Mouse (Mus musculus): ENCODE data around the gene Samd4b. TPM values are rescaled to one million over a fixed set of nuclear protein-coding genes. Genes with fewer than 3 reads are reported as not detected.
A peak's percentile ranks its signal among the peaks of the same experiment; 100 is the strongest.
"Not testable (repeated sequence)": the region's sequence is repeated elsewhere in the genome, so short reads cannot be mapped to it uniquely, and the experiment has no call there.

The Samd4b gene
- total RNA-seq, 2 experiments from 2014 or later = 67.8 to 80.1 TPM

GRCm38 (mm10) chr7:28418096-28418670 lies 179.8 kb downstream of the Samd4b start:
- DNase-seq (ENCODE audit: low spot score in 2 of 2) = no peak

DNA sequence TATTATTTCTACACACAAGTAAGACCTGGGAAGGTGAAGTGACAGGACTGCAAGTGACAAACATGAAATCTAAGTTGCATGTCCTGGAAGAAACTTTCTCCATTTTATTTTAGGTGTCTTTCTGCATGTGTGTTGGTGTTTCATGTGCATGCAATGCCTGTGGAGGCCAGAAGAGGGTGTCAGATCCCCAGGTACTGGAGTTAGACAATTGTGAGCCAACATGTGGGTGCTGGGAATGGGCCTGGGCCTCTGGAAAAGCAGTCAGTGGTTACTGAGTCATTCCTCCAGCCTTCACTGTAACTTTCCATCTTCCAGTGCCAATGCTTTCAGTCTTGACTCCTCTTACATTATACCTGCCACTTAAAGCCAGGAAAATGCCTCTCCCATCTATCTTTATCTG lies 180.6 kb downstream of the Samd4b start:
- DNase-seq (ENCODE audit: low spot score in 2 of 2) = no peak

DNA sequence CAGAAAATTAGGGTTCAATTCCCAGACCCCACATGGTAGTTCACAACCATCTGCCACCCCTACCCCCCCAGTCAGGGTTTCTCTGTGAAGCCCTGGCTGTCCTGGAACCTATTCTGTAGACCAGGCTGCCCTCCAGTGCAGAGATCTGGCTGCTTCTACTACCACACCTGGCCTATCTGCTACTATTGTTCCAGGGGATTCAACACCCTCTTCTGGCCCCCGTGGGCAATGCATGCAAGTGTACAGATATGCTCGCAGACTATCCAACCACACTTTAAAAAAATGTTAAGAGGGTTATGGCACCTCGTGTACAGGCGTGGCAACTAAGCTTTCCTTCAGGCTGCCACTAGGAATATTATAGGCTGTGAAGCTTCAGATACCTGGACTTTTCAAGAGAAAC lies 185.1 kb downstream of the Samd4b start:
- DNase-seq (ENCODE audit: low spot score in 2 of 2) = no peak

DNA sequence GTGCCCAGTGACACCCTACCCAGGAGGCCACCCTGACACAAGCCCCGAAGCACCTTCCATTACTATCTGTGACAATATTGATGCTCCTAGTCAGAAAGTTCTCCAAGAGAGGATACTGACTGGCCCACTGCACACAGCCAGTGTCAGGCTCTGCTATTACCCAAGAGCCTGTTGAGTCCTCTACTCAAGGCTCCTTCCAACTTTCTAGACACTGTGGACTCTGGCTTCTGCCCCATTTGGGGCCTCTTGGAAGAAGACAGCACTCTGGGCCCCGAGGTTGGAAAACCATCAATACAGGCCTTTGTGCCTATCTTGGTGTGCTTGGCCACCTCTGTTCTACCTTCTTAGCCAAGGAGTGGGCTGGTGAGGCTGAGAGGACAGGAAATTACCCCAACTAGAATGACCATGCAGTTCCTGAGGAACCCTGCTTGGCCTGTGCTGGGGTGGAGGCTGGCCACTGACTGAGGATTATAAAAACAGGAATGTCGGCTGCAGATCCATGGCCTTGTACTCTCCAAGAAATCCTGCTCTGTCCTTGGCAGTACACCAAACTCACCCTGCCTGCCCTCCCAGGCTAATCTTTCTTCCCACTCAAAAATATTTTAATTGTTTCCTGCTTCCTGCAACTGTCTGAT lies 187.0 kb downstream of the Samd4b start:
- no peak for DNase-seq (ENCODE audit: low spot score in 2 of 2)

GRCm38 (mm10) chr7:28401942-28402341 lies 196.0 kb downstream of the Samd4b start:
- DNase-seq (ENCODE audit: low spot score in 2 of 2) = no peak

GRCm38 (mm10) chr7:28401030-28401429 lies 196.9 kb downstream of the Samd4b start:
- no peak for DNase-seq (ENCODE audit: low spot score in 2 of 2)

GRCm38 (mm10) chr7:28398696-28399340 lies 199.1 kb downstream of the Samd4b start:
- no peak for DNase-seq (ENCODE audit: low spot score in 2 of 2)

DNA sequence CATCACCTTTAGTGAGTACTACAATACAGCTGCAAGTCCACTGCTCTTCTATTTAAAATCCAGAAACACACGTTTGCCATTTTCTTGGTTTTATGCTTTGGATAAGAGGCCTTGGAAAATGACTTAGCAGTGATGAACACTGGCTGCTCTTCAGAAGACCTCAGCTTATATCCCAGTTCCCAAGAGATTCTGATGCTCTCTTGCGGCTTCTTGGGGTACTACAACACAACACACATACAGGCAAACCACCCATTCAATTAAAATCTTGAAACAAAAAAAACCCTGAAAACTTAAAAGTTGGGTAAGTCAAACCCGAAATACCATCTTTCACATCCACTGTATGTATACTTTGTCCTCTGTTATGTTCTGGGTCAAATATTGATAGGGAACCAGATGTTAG lies 199.9 kb downstream of the Samd4b start:
- DNase-seq (ENCODE audit: low spot score in 2 of 2) = no peak

DNA sequence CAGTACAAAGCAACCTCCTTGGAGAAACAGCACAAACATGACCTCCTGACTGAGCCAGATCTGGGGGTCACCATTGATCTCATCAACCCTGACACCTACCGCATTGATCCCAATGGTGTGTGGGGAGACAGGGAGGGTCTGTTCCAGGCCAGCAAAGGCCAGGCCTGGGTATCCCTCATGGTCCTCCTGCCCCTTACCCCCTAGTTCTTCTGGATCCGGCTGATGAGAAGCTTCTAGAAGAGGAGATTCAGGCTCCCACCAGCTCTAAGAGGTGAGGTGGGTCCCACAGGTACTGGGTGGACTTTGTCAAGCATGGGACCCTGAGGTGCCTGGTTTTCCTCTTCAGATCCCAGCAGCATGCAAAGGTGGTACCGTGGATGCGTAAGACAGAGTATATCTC lies 202.5 kb downstream of the Samd4b start:
- no peak for DNase-seq (ENCODE audit: low spot score in 2 of 2)

- DNase-seq (ENCODE audit: low spot score in 2 of 2) = no peak
Observed at GRCm38 (mm10) chr7:28393272-28393951, 204.5 kb downstream of the Samd4b start.

- DNase-seq (ENCODE audit: low spot score in 2 of 2) = peak; percentile 94 to 97
Observed at GRCm38 (mm10) chr7:28392429-28393271, 205.3 kb downstream of the Samd4b start, which contains the start of the genes Med29 and Paf1. Med29 (minus strand) TSS chr7:28392708. Paf1 (plus strand) TSS chr7:28392951.

GRCm38 (mm10) chr7:28390331-28390730 lies 207.6 kb downstream of the Samd4b start:
- no peak for DNase-seq (ENCODE audit: low spot score in 2 of 2)

DNA sequence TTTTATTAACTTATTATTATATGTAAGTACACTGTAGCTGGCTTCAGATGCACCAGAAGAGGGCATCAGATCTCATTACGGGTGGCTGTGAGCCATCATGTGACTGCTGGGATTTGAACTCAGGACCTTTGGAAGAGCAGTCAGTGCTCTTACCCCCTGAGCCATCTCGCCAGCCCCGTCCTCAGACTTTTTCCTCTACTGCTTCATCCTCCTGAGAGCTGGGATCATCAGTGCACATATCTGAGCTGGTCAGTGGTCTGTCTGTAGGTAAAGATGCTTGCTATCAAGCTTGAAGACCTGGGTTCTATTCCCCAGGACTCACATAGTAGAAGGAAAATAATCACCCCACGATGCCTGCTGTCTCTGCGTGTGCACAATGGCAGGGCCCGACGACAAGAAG lies 210.6 kb downstream of the Samd4b start:
- not testable (repeated sequence) for DNase-seq (ENCODE audit: low spot score in 2 of 2)

GRCm38 (mm10) chr7:28386877-28387276 lies 211.1 kb downstream of the Samd4b start:
- DNase-seq (ENCODE audit: low spot score in 2 of 2) = not testable (repeated sequence)

DNA sequence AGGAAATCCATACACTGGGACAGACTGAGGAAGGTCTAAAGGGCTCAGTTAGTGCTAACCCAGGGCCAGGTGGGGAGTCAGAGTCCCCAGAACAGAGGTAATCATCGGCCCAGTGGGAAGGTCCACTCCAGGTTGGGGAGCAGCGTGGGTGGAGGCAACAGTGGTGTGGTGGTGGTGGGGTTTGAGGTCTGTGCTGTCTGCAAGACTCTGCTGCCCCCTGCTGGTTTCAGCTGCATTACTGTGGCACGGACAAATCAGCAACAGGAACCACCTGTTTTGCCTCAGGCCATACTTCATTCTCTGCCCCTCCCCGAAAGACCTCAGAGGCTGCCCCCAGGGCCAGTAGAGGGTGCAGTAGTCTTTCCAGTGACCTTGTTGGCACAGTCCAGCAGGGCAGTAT lies 211.5 kb downstream of the Samd4b start:
- DNase-seq (ENCODE audit: low spot score in 2 of 2) = peak; percentile 78 to 85

DNA sequence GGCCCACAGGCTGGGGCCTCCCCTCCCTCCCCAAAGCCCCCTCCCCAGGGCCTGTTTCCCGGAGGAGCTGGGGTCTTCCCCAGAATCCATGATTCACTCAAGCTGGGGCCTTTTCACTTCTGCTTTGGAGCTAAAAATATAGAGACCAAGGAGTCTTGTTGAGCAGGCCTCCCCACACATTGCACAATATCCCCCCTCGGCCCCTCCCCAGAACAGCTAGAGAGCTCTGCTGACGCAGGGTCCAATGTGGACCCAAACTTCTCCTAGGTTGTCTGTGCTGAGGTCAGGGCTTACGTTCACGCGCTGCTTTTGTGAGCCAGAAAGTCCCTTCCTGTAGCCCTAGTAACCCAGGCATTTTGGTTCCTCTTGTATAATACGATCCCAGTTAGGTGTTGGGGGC lies 211.9 kb downstream of the Samd4b start:
- no peak for DNase-seq (ENCODE audit: low spot score in 2 of 2)

DNA sequence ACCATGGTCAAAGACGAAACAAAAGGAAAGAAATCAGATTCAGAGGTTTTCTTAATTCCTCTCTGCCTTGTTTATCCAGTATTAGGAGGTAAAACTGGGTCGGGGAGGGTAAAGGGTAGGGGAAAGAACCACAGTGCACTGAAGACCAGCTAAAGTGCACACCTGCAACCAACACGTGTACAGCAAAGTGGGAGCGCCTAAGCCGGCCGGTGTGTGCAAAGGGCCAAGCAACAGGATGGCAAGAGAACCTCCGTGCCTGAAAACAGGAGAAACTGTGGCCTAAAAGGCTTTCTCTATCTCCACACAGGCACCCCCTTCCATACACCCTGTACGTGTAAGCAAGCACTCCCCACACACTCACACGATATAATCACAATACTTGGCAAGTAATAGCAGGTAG lies 212.7 kb downstream of the Samd4b start:
- DNase-seq (ENCODE audit: low spot score in 2 of 2) = no peak

DNA sequence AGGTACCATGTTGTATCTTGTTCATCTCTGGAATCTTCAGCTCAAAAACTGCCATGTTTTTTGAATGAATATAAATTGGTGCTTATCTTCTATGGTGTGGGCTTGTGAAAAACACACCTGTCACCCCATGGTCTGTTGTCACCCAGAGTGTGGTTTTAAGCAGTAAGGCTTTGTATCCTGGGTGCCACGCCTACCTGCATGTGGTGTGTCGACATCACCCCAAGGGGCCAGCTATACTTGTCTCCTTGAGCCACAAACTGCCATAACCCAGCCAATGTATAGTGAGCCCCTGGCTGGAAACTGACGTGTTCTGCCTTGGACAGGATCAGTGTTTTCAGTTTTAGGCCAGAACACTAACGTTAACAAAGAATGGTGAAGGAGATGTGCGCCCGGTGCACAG lies 213.8 kb downstream of the Samd4b start:
- no peak for DNase-seq (ENCODE audit: low spot score in 2 of 2)

- DNase-seq (ENCODE audit: low spot score in 2 of 2) = no peak
Observed at GRCm38 (mm10) chr7:28383606-28384005, 214.3 kb downstream of the Samd4b start.

DNA sequence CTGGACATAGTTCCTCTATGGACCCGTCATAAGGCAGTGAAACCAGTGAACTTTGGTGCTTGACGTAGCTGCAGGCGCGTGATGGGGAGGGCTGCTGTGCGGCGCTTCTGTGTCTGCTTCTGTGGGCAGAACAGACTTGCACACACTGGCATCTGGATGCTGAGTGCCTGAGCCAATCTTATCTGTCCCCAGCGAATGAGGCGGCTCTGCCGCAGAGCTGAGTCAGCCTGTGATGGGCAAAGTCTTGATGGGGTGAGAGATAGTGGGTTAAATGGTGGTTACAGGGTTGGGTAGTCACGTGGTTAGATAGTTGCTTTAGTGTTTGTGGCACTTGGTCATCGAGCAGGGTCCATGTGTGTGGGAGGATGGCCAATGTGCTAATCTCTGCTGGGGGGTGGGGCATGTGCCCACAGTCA lies 215.0 kb downstream of the Samd4b start:
- DNase-seq (ENCODE audit: low spot score in 2 of 2) = peak; percentile 53 to 69

DNA sequence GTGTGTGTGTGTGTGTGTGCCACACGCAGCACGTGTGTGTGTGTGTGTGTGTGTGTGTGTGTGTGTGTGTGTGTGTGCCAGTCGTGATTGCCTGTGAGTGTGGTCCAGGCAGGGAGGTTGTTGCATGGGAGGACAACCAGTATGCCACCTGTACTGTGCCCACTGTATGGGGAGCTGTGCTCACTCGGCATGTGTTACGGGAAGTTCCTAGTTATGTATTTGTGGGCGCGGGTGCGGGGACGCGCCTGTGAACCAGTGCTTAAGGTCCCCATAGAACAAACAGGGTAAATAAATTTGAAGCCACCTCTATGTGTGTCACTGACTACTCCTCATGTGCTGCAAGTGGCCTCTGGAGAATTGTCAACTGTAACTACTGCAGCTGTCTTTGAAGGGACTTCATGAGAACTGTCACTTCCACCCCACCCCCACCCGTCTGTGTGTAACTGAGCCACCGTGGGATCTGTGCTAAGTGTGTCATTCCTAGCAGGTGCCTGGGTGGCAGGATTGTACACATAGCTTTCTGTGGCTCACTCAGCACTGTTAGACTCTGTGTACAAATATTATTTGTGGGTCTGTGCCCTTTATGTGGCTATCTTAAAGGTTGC lies 215.5 kb downstream of the Samd4b start:
- no peak for DNase-seq (ENCODE audit: low spot score in 2 of 2)

Data from left cerebral cortex, adult 18-20 months (tissue).